Mouse (Mus musculus) urinary bladder, postnatal 36 days (tissue): ENCODE measurements around the gene Tmem191c.

Experiments used
- DNase-seq, 2 experiments: peaks; one replicate each; pipeline ENCODE4 v3.0.0; 2022; ENCODE audit warnings: low spot score in 2 of 2, mixed read lengths in 1 of 2

The Tmem191c gene

GRCm38 (mm10) chr16:17266113-17266512 lies 9.8 kb upstream of the Tmem191c start:
- no peak for DNase-seq

GRCm38 (mm10) chr16:17267937-17268336 lies 7.9 kb upstream of the Tmem191c start:
- DNase-seq: no peak

DNA sequence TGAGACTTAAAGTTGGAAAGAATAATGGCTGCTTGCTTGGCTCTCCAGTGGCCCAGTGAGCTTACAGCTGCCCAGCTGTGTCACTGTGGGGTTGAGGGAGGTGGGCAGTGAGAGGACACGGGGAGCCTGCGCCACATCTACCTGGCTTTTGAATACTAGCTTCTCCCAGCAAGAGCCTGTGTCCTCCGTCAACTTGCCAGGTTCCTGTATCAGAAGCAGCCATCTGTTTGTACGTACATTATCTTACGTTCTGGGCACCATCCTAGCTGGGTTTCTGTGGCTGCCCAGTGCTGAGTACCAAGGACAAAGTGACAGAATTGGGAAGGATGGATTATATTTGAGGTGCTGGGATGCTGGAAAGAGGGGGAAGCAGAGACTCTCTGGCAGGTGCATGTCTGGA lies 6.0 kb upstream of the Tmem191c start:
- no peak for DNase-seq

- peak in 1 of 2 experiments; percentile 33 for DNase-seq
Measured at GRCm38 (mm10) chr16:17271124-17271523, 4.8 kb upstream of the Tmem191c start.

- DNase-seq: no peak
Measured at GRCm38 (mm10) chr16:17271856-17272255, 4.0 kb upstream of the Tmem191c start.

DNA sequence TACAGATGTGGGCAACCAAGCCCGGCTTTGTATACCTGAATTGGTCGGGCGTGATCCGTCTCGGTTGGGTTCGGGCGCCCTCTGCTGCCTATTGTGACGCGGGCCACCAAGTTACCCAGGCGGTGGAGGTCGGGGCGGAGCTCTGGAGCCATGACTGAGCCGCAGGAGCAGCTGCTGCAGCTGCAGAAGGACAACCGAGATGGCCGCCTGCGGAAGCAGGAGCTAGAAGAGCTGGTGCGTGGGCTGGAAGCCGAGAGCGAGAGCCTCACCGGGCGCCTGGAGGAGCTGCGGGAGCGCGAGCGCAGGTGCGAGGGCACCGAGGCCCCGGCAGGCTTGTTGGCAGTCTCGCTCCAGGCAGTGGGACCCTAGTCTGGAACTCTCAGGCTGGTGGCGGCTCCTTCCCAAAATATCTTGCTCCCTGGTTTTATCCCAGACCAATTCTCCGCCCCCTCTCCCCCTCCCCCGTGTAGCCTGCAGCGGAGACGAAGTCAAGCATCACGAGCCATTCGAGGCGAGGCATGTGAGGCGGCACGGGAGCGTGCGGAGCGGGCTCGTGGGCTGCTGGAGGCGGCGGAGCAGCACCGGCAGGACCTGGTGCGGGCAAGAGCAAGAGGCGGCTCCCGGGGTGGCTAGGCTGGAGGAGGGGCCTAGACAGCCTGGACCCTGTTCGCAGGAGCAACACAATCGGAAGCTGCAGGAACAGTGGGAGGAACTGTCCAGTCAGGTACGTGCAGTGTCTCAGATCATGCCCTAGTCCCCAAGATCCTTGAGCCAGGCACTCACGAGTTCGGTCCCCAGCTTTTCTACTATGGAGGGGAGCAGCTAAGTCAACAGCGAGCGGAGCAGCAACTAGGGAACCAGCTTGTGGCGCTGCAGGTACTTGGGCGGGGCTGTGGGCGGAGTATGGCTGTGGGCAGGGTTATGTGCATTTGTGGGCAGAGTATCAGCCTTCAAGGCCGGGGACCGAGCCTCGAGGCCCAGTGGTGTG lies 581 bp downstream of the Tmem191c start:
- DNase-seq: peak; percentile 90 to 94

- no peak for DNase-seq
Measured at GRCm38 (mm10) chr16:17277342-17278211, 1.7 kb downstream of the Tmem191c start.

DNA sequence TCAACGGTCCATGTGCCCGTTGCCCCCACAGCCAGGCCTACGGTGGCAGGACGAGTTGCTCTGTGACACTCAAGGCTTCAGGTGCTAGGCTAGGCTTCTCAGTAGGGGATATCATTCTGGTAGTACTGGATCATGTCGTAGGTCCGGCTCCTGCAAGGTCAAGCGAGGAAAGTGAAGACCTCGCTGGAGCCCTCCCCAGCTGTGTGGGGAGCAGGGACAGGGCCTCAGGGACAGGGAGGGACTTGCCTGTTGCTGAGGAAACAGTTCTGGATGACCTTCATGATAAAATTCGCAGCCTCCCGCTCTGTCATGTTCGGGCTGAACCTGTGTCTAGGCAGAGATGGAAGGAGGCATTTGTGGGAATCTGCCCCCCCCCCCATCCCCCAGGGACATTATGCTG lies 4.6 kb downstream of the Tmem191c start:
- DNase-seq: no peak

- no peak for DNase-seq
Measured at GRCm38 (mm10) chr16:17283151-17283550, 7.3 kb downstream of the Tmem191c start.

DNA sequence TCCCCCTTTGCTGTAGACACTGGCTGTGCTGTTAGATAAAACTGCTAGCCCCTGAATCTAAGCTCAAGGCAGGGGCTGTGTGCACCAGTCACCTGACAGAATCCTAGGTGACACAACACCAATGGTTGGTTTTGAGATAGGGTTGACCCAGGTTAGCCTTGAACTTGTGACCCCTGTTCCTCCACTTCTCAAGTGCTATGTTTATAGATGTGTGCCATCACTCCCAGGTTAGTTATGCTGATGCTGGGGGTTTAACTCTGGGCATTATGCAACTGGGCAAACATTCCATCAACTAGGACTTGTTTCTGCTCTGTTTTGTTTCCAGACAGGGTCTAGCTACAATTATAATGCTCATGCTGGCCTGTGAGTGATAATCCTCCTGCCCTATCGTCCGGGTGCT lies 11.2 kb downstream of the Tmem191c start:
- DNase-seq: no peak

DNA sequence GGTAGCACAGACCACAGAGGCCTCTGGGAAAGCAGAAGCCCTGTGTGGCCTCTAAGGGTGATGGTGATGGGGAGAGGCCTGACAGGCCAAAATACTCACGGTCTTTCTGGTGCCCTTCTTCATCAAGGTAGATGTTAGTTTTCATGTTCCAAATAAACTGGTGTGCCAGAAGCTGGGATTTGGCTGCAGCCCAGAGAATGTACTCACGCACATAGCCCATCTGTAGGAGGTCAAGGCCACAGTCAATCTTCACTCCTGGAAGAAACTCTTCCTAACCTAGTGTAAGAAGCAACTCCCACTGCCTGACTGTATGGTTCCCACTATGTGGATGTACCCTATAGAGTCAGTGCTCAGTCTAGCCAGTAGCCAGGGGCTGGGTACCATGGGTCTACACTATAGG lies 15.1 kb downstream of the Tmem191c start:
- DNase-seq: no peak

- DNase-seq: peak; percentile 62 to 66
Measured at GRCm38 (mm10) chr16:17292751-17293150, 16.9 kb downstream of the Tmem191c start.

DNA sequence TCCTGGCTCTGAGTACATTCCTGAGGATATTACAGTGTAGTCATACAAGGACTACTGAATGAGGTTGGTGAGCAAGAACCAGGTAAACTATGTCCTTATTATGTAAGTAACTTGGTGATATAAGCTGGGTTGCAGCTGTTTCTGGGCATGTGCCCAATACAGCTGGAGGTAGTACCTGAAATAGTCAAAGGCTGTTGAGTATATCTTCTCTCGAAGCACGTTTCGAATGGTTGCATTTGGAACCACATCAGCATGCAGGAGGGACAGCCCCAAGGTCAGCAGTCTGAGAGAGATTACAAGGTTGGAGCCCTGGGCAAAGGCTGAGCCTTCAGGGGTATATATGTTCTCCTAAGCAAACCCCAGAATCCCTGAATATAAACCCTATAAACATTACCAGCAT lies 24.9 kb downstream of the Tmem191c start:
- DNase-seq: no peak

GRCm38 (mm10) chr16:17303521-17304245 lies 27.8 kb downstream of the Tmem191c start:
- DNase-seq: no peak

DNA sequence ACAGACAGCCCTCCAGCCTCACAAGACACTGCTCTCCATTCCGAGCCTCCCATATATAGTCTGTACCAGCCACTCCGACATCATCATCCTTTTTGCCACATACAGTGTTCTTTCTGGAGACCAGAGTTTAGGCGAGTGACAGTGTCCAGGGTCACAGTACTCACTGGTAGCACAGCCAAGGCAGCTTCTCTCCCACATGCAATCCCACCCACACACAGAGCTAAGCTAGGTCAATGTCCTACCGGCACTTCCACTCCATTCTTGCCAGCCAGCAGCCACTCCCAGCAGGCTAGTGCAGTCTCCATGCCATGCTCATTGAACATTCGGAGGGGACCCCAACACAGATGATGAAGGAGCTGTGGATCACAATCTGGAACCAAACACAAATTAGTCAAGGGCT lies 31.6 kb downstream of the Tmem191c start:
- no peak for DNase-seq

GRCm38 (mm10) chr16:17309036-17309435 lies 33.2 kb downstream of the Tmem191c start:
- no peak for DNase-seq

DNA sequence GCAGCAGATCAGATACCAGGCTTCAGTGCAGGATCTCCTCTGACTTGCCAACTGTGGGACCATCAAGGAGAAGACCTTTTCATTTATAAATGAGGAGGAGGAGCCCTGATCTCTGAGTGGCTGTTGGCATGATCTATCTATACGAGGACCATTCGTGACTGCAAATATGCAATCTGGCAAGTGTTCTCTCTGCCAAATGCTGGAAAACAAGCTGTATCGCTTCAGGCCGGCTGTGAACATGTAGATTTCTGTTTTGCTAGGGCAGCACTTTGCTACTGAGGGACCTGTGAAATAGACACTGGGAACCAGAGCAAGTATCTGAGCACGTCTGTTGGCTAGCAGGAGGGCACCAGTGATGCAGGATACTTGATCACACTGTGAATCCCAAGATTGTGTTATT lies 36.7 kb downstream of the Tmem191c start:
- no peak for DNase-seq

DNA sequence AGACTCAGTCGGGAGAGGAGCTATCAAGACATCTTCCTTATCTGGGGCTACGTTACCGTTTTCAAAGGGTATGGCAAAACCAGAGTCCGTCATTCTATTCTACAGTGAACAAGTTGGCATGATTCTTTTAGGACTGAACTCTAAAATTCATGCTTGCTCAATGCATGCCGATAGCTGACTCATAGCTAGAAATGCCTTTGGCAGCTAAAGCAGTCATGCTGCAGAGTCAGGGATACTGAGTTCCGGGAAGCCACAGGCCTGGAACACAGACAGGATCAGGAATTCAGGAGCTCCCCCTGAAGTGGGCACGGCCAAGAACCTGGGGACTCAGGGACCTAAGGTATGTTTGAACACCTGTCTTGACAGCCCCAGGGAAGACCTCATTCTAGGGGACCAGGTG lies 40.7 kb downstream of the Tmem191c start:
- DNase-seq: no peak

- no peak for DNase-seq
Measured at GRCm38 (mm10) chr16:17321481-17321880, 45.6 kb downstream of the Tmem191c start.

DNA sequence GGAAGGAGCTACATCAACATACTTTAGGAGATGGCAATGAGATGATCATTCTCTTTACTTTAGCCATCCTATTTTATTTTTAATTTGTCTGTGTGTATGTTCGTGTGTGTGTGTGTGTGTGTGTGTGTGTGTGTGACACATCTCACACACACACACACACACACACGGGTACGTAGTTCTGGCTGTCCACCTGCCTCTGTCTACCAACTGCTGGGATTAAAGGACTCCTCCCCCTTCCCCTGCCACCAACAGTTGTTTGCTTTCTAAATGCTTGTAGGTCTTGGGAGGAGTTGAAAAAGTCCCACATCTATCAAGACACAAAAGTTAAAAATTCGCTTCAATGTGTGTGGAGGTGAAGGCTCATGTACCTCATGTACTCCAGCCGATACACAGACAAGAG lies 48.9 kb downstream of the Tmem191c start:
- no peak for DNase-seq

DNA sequence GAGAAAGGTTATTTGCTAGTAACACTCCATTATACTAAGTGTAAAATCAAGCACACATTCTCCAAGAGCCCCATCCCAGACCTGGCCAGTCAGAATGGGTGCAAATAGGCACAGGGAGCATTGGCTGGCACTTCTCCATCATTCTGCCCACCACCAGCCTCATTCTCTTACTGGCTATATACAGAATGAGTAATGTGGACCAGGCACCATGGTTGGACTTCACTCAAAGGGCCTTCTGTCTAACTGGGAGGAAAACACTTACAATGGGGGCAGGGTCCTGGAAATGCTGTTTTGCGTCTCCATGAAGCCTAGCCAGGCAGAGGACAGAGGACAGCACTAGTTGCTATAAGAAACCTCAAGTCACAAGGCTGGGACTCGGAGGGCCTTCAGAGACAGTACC lies 50.2 kb downstream of the Tmem191c start:
- DNase-seq: no peak
